Mouse (Mus musculus): ENCODE results near the gene Tmcc2. TPM values are rescaled to one million over a fixed set of nuclear protein-coding genes. Genes with fewer than 3 reads are reported as not detected.
A peak's percentile ranks its signal among the peaks of the same experiment; 100 is the strongest.

Gene Tmcc2
- polyA plus RNA-seq, 1 experiment from 2014 or later, result 52.9 TPM

DNA sequence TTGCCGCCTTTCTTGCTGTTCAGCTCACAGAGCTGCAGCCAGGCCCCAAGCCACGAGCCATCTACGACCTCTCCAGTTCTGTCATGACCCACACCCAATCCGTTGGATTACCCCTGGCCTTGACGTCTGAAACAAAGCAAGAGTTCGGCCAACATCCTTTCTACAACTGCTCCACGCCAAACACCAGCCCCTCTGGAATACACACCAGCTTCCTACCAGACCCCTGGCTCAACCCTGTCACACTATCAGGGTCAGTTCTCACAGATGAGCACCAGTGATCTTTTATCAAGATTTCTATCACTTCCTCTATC lies 14.1 kb downstream of the Tmcc2 start:
- Histone ChIP-seq H3K4me3 (no peak overlapping the region), H3K36me3 (peaks cover 26% of the 10 kb centered on the region), H3K27ac (ENCODE audit: poor library complexity, severe bottlenecking) (no peak overlapping the region), H3K9ac (peak overlapping the region; percentile 16; the same call in 1 of the 2 replicates), H3K4me2 (no peak overlapping the region), H3K4me1 (replicated peaks) (peaks cover 56% of the 10 kb centered on the region), H3K9me3 (replicated peaks) (no peaks in the 10 kb centered on the region), H3K27me3 (replicated peaks) (no peaks in the 10 kb centered on the region)
- ATAC-seq (ENCODE audit: insufficient number of reproducible peaks, low FRiP score), result no peak
- WGBS, result 61% methylated on average over 7 of the region's 7 CpGs

DNA sequence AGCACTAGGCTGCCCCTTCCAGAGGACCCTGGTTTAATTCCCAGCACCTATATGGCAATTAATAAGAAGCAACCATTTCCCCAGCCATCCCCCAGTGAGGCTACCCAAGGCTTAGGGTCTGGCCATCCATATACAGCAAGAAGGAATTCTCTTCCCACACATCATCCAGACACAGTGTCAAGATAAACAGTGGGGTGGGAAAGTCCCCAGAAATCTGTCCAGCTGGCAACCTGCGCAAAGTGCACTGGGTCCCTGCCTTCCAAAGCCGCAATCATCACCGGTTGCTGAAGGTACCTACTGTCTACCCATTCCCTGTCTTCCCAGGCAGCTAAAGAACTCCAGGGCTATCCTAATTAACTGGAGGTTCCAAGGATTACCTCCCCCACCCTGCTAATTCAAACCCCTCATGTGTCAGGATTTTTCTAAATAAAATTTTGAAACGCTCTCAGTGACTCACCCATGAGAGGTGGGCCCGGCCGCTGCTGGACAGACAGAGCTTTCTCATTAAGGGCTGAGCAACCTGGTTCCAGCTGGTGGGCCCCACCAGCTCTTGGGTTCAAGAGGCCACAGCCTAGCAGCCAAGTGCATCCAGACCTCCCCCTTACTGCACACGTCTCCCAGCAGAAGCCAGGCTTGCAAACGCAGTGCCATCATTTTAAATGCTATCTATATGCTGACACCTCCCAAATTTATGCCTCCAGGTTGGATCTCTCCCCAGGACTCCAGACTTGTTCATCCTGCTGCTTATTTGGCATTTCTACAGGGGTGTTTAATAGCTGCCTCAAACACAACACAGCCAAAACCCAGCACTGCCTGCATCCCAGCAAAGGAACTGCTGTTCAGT lies 14.6 kb downstream of the Tmcc2 start:
- ATAC-seq (ENCODE audit: insufficient number of reproducible peaks, low FRiP score), result no peak
- H3K9ac ChIP-seq, result peak overlapping the region; percentile 29; the same call in 1 of the 2 replicates
- no peak overlapping the region for H3K4me3 ChIP-seq
- H3K36me3 ChIP-seq, result peaks cover 26% of the 10 kb centered on the region
- peak overlapping the region; percentile 23 for H3K4me2 ChIP-seq
- no peak overlapping the region for H3K27ac ChIP-seq (ENCODE audit: poor library complexity, severe bottlenecking)
- 74% methylated on average over 8 of the region's 8 CpGs for WGBS
- peaks cover 62% of the 10 kb centered on the region for H3K4me1 ChIP-seq (replicated peaks)
- H3K27me3 ChIP-seq (replicated peaks), result no peaks in the 10 kb centered on the region
- no peaks in the 10 kb centered on the region for H3K9me3 ChIP-seq (replicated peaks)

- Histone ChIP-seq H3K27ac (ENCODE audit: poor library complexity, severe bottlenecking) (peak overlapping the region; percentile 83), H3K4me1 (replicated peaks) (peaks cover 73% of the 10 kb centered on the region), H3K9ac (no peak overlapping the region), H3K4me3 (no peak overlapping the region), H3K36me3 (peaks cover 15% of the 10 kb centered on the region), H3K9me3 (replicated peaks) (no peaks in the 10 kb centered on the region), H3K27me3 (replicated peaks) (no peaks in the 10 kb centered on the region), H3K4me2 (peak overlapping the region; percentile 30)
- ATAC-seq (ENCODE audit: insufficient number of reproducible peaks, low FRiP score), result no peak
- 31% methylated on average over 4 of the region's 4 CpGs for whole genome bisulfite sequencing
These were observed 15.8 kb downstream of the Tmcc2 start for GRCm38 (mm10) chr1:132375256-132375655.

GRCm38 (mm10) chr1:132374873-132375244 lies 16.2 kb downstream of the Tmcc2 start:
- ATAC-seq (ENCODE audit: insufficient number of reproducible peaks, low FRiP score), result no peak
- H3K4me1 ChIP-seq (replicated peaks), result peaks cover 76% of the 10 kb centered on the region
- 73% methylated on average over 3 of the region's 3 CpGs for WGBS
- H3K9ac ChIP-seq, result no peak overlapping the region
- no peak overlapping the region for H3K4me3 ChIP-seq
- peak overlapping the region; percentile 83 for H3K27ac ChIP-seq (ENCODE audit: poor library complexity, severe bottlenecking)
- peaks cover 11% of the 10 kb centered on the region for H3K36me3 ChIP-seq
- no peaks in the 10 kb centered on the region for H3K9me3 ChIP-seq (replicated peaks)
- no peaks in the 10 kb centered on the region for H3K27me3 ChIP-seq (replicated peaks)
- H3K4me2 ChIP-seq, result peak overlapping the region; percentile 30

DNA sequence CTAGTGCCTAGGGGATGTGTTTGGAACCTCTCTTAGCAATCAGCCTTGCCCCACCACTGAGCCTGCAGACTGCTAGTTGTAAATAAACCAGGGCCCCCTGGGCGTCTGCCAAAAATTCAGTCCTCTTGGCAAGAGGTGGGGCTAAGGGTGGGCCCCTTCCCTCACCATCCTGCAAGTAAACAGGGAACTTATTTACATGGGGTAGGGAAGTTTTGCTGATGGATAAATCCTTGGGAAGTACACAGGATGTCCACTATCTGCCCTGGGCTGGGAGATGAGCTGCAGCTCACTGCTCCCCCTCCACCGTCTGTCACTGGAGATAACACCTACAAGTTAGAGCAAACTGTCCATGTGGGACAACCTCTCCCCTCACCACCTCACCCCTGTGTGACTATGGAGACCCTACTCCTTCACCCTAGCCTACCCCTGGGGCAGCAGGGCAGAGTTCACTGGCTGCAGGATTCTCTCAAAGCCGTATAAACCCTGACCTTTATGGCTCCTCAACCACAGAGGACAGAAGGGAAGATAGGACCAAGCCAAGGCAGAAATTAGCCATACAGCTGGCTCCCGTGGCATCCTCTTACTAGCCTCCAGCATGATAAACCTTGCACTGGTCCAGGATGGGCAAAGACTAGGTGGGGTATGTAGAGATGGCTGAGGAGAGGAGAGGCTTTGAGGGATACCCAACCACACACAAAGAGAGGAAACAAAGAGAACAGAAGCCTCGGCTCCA lies 16.8 kb downstream of the Tmcc2 start:
- 20% methylated on average over 5 of the region's 5 CpGs for WGBS
- Histone ChIP-seq H3K4me2 (peak overlapping the region; percentile 36), H3K27me3 (replicated peaks) (no peaks in the 10 kb centered on the region), H3K27ac (ENCODE audit: poor library complexity, severe bottlenecking) (peak overlapping the region; percentile 83), H3K4me1 (replicated peaks) (peaks cover 76% of the 10 kb centered on the region), H3K4me3 (no peak overlapping the region), H3K9ac (peak overlapping the region; percentile 26; the same call in 1 of the 2 replicates), H3K9me3 (replicated peaks) (no peaks in the 10 kb centered on the region), H3K36me3 (peaks cover 6% of the 10 kb centered on the region)
- peak; percentile 86 for ATAC-seq (ENCODE audit: insufficient number of reproducible peaks, low FRiP score)

DNA sequence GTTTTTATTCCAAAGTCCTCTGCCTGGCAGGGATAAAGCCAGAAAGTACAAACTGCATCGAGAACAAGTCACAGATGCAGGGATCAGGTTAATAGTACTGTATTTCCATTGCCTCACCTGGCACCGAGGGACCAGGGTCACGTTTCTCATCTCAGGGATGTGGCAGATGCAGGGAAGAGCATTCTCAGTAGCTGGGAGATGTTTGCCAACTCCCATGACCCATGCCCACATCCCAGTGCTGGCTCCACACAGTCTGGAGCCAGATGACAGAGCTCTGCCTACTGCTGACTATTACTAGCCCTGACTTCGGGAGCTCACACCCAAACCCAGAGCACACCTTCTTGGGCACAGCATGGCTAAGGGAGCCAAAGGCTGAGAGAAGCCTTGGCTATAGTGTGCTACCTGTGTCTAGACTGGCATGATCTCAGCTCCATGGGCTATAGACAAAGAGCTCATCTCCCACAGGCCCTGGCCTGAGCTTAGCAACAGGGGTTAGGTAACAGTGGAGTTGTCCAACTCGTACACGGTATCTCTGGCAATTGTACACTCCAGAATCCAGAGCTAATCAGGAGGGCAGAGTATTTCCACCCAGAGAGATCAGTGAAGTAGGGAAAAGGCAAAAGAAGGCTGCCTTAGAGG lies 18.1 kb downstream of the Tmcc2 start:
- Histone ChIP-seq H3K27me3 (replicated peaks) (no peaks in the 10 kb centered on the region), H3K36me3 (0 out of 2 replicates have a peak, but pooled peaks cover 2% of the 10 kb centered on the region), H3K4me2 (peak overlapping the region; percentile 36), H3K4me1 (replicated peaks) (peaks cover 80% of the 10 kb centered on the region), H3K9me3 (replicated peaks) (no peaks in the 10 kb centered on the region), H3K9ac (peak overlapping the region; percentile 26; the same call in 1 of the 2 replicates), H3K4me3 (no peak overlapping the region), H3K27ac (ENCODE audit: poor library complexity, severe bottlenecking) (no peak overlapping the region; the same call in 1 of the 2 replicates)
- WGBS, result 75% methylated on average over 6 of the region's 6 CpGs
- no peak for ATAC-seq (ENCODE audit: insufficient number of reproducible peaks, low FRiP score)

DNA sequence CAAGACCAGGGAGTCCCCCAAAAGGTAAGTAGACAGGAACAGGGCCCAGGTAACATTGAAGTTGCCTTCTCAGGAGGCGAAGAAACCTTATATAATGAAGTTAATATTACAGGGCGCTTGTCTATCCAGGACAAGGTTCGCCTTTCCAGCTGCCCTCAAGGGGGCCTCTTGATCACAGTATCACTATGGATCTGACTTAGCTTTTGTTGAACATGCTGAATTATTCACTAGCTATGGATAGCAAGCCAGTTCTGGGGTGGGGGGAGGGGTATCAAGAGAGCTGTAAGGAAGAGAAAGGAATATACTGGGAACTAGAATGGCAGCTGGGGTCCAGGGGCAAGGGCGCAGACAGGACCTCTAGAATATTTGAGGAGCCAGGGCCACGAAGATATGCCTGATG lies 18.7 kb downstream of the Tmcc2 start:
- Histone ChIP-seq H3K36me3 (0 out of 2 replicates have a peak, but pooled peaks cover 2% of the 10 kb centered on the region), H3K27ac (ENCODE audit: poor library complexity, severe bottlenecking) (peak overlapping the region; percentile 10; the same call in 1 of the 2 replicates), H3K9me3 (replicated peaks) (no peaks in the 10 kb centered on the region), H3K4me2 (no peak overlapping the region), H3K4me3 (no peak overlapping the region), H3K27me3 (replicated peaks) (no peaks in the 10 kb centered on the region), H3K4me1 (replicated peaks) (peaks cover 82% of the 10 kb centered on the region), H3K9ac (peak overlapping the region; percentile 0; the same call in 1 of the 2 replicates)
- ATAC-seq (ENCODE audit: insufficient number of reproducible peaks, low FRiP score), result no peak
- WGBS, result 87% methylated on average over 5 of the region's 5 CpGs

- peak; percentile 30; the same call in 1 of the 2 replicates for ATAC-seq (ENCODE audit: insufficient number of reproducible peaks, low FRiP score)
- 71% methylated on average over 8 of the region's 8 CpGs for WGBS
- peak overlapping the region; percentile 10; the same call in 1 of the 2 replicates for H3K27ac ChIP-seq (ENCODE audit: poor library complexity, severe bottlenecking)
- H3K36me3 ChIP-seq, result 0 out of 2 replicates have a peak, but pooled peaks cover 2% of the 10 kb centered on the region
- no peak overlapping the region for H3K9ac ChIP-seq
- H3K27me3 ChIP-seq (replicated peaks), result no peaks in the 10 kb centered on the region
- H3K4me1 ChIP-seq (replicated peaks), result peaks cover 75% of the 10 kb centered on the region
- H3K9me3 ChIP-seq (replicated peaks), result no peaks in the 10 kb centered on the region
- H3K4me3 ChIP-seq, result no peak overlapping the region
- H3K4me2 ChIP-seq, result no peak overlapping the region
These were observed 19.6 kb downstream of the Tmcc2 start for GRCm38 (mm10) chr1:132371298-132372081.

DNA sequence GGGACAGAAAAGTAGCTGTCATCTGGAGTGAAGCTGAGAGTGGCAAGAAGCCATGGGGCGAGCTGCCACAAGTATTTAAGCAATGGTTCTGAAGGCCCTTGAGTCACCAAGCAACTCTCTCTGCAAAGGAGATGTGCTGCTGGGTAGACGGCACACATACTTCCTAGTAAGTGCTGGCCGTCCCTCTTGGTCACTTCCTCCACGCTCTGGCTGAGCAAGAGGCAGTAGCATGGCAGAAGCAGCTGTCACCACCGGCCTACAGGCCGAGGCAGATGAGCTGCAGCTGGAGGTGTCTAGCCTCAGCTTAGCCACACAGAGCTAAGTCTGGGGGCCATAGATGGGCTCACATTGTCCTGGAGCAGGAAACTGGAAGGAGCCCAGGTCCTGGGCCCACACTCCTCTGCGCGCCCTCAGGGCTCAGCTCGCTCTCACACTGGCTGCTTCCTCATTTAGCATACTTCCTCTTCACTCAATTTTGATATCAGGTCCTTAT lies 20.4 kb downstream of the Tmcc2 start:
- peaks cover 67% of the 10 kb centered on the region for H3K4me1 ChIP-seq (replicated peaks)
- peaks cover 5% of the 10 kb centered on the region; the same call in 1 of the 2 replicates for H3K36me3 ChIP-seq
- H3K4me2 ChIP-seq, result no peak overlapping the region
- ATAC-seq (ENCODE audit: insufficient number of reproducible peaks, low FRiP score), result no peak
- peak overlapping the region; percentile 10; the same call in 1 of the 2 replicates for H3K27ac ChIP-seq (ENCODE audit: poor library complexity, severe bottlenecking)
- no peaks in the 10 kb centered on the region for H3K27me3 ChIP-seq (replicated peaks)
- H3K9ac ChIP-seq, result no peak overlapping the region
- H3K9me3 ChIP-seq (replicated peaks), result no peaks in the 10 kb centered on the region
- H3K4me3 ChIP-seq, result no peak overlapping the region
- 69% methylated on average over 9 of the region's 9 CpGs for WGBS

Measured in heart, embryonic 12.5 days (tissue).